Mouse (Mus musculus): Measurements from ENCODE around the gene Gm5930. TPM values are rescaled to one million over a fixed set of nuclear protein-coding genes. Genes with fewer than 3 reads are reported as not detected.
"Not testable (repeated sequence)": the region's sequence is repeated elsewhere in the genome, so short reads cannot be mapped to it uniquely, and the experiment has no call there.

The Gm5930 gene
- not detected in 2 replicates for total RNA-seq (2015)
- not detected in 2 replicates for total RNA-seq (2017)

- not testable (repeated sequence) for ATAC-seq (ENCODE audit: poor library complexity, severe bottlenecking)
Observed at GRCm38 (mm10) chr14:44338484-44338883, at the start of gene Gm5930. Gene Gm5930 (minus strand): TSS chr14:44338584.

GRCm38 (mm10) chr14:44384233-44384632 lies 45.8 kb upstream of the Gm5930 start:
- ATAC-seq (ENCODE audit: poor library complexity, severe bottlenecking), result not testable (repeated sequence)

GRCm38 (mm10) chr14:44365057-44365456 lies 26.7 kb upstream of the Gm5930 start, which contains the start of gene Gm8229:
Gene Gm8229 (plus strand): TSS chr14:44365357.
- ATAC-seq (ENCODE audit: poor library complexity, severe bottlenecking), result not testable (repeated sequence)

GRCm38 (mm10) chr14:44362301-44362700 lies 23.9 kb upstream of the Gm5930 start:
- not testable (repeated sequence) for ATAC-seq (ENCODE audit: poor library complexity, severe bottlenecking)

- ATAC-seq (ENCODE audit: poor library complexity, severe bottlenecking), result not testable (repeated sequence)
Observed at GRCm38 (mm10) chr14:44361416-44361815, 23.0 kb upstream of the Gm5930 start.

- not testable (repeated sequence) for ATAC-seq (ENCODE audit: poor library complexity, severe bottlenecking)
Observed at GRCm38 (mm10) chr14:44312049-44312448, 26.3 kb downstream of the Gm5930 start.

- ATAC-seq (ENCODE audit: poor library complexity, severe bottlenecking), result not testable (repeated sequence)
Observed at GRCm38 (mm10) chr14:44285280-44285679, 53.1 kb downstream of the Gm5930 start, which contains the start of gene Gm8220. Gene Gm8220 (plus strand): TSS chr14:44285580.

Other genes with a start within 250 kb of the Gm5930 start
- gene Ear2, start 235.9 kb downstream of the Gm5930 start, total RNA-seq (2015), result 323 and 334 TPM in 2 replicates
- 586 and 674 TPM in 2 replicates for gene Ear2, start 235.9 kb downstream of the Gm5930 start, total RNA-seq (2017)
- not detected in 2 replicates for gene Gm3327, start 214.7 kb downstream of the Gm5930 start, total RNA-seq (2015)
- gene Gm3327, start 214.7 kb downstream of the Gm5930 start, total RNA-seq (2017), result not detected in 2 replicates
- gene Gm8212, start 140.9 kb downstream of the Gm5930 start, total RNA-seq (2015), result not detected in 2 replicates
- not detected in 2 replicates for gene Gm8212, start 140.9 kb downstream of the Gm5930 start, total RNA-seq (2017)
- not detected in 2 replicates for gene 4930503E14Rik, start 125.3 kb downstream of the Gm5930 start, total RNA-seq (2015)
- not detected in 2 replicates for gene 4930503E14Rik, start 125.3 kb downstream of the Gm5930 start, total RNA-seq (2017)
- gene Gm8220, start 53.0 kb downstream of the Gm5930 start, total RNA-seq (2015), result not detected in 2 replicates
- not detected in 2 replicates for gene Gm8220, start 53.0 kb downstream of the Gm5930 start, total RNA-seq (2017)
- not detected in 2 replicates for gene Gm8229, start 26.8 kb upstream of the Gm5930 start, total RNA-seq (2015)
- not detected in 2 replicates for gene Gm8229, start 26.8 kb upstream of the Gm5930 start, total RNA-seq (2017)
- not detected in 2 replicates for gene Gm3371, start 72.1 kb upstream of the Gm5930 start, total RNA-seq (2015)
- not detected in 2 replicates for gene Gm3371, start 72.1 kb upstream of the Gm5930 start, total RNA-seq (2017)
- not detected in 2 replicates for gene Gm8232, start 95.1 kb upstream of the Gm5930 start, total RNA-seq (2015)
- not detected in 2 replicates for gene Gm8232, start 95.1 kb upstream of the Gm5930 start, total RNA-seq (2017)
- gene BC061237, start 153.9 kb upstream of the Gm5930 start, total RNA-seq (2015), result not detected in 2 replicates
- not detected in 2 replicates for gene BC061237, start 153.9 kb upstream of the Gm5930 start, total RNA-seq (2017)
- gene Gm17093, start 179.7 kb upstream of the Gm5930 start, total RNA-seq (2015), result not detected in 2 replicates
- not detected in 2 replicates for gene Gm17093, start 179.7 kb upstream of the Gm5930 start, total RNA-seq (2017)
- gene Gm8247, start 244.6 kb upstream of the Gm5930 start, total RNA-seq (2015), result not detected in 2 replicates
- not detected in 2 replicates for gene Gm8247, start 244.6 kb upstream of the Gm5930 start, total RNA-seq (2017)